Mouse (Mus musculus) CH12.LX (cell line): ENCODE results near the gene Rab3a. TPM values are rescaled to one million over a fixed set of nuclear protein-coding genes. Genes with fewer than 3 reads are reported as not detected.
A peak's percentile ranks its signal among the peaks of the same experiment; 100 is the strongest.

Experiments
- DNase-seq: peaks from one replicate; pipeline ENCODE4 v3.0.0-alpha.2; 2013; ENCODE audit errors: extremely low read depth
- H3K27ac ChIP-seq: 2 replicates; pipeline ENCODE4 v1.5.1; 2012; ENCODE audit warnings: low read depth, mild to moderate bottlenecking, control low read depth, moderate library complexity; ENCODE audit not compliant: insufficient read depth
- H3K27me3 ChIP-seq: replicated peaks from 2 replicates; pipeline ENCODE3; 2012; ENCODE audit warnings: inconsistent platforms
- H3K36me3 ChIP-seq, 2 experiments: replicated peaks in 1 of 2; 2 replicates each; pipeline versions ENCODE3 to v1.6.1; 2012; ENCODE audit warnings: inconsistent platforms in 1 of 2, low read length in 1 of 2, mild to moderate bottlenecking in 1 of 2, mixed read lengths in 1 of 2, moderate library complexity in 1 of 2; ENCODE audit not compliant: control insufficient read depth in 1 of 2, insufficient read depth in 1 of 2
- H3K4me1 ChIP-seq, 2 experiments: 2 replicates each; pipeline ENCODE4 v1.6.1; 2012; ENCODE audit warnings: inconsistent platforms in 1 of 2, moderate library complexity in 1 of 2; ENCODE audit not compliant: insufficient read depth in 2 of 2, control insufficient read depth in 1 of 2
- H3K4me2 ChIP-seq: 2 replicates; pipeline ENCODE4 v1.6.1; 2012; ENCODE audit warnings: low read depth, mild to moderate bottlenecking, control low read depth; ENCODE audit not compliant: poor library complexity, insufficient read depth, severe bottlenecking
- H3K4me3 ChIP-seq, 3 experiments: fragments of 150-350 bp in 1 of 3; sonication (generic) in 1 of 3; replicated peaks in 1 of 3; 2 replicates each; pipeline versions ENCODE3 to v1.5.1; 2011 to 2012; ENCODE audit warnings: low read depth in 2 of 3, low read length in 2 of 3, mild to moderate bottlenecking in 2 of 3, moderate library complexity in 2 of 3, control low read depth in 1 of 3, improper control_type of control experiment in 1 of 3, inconsistent platforms in 1 of 3, mixed read lengths in 1 of 3; ENCODE audit not compliant: poor library complexity in 1 of 3
- H3K79me2 ChIP-seq: replicated peaks from 2 replicates; pipeline ENCODE4 v1.6.1; 2012; ENCODE audit warnings: mild to moderate bottlenecking, moderate library complexity; ENCODE audit not compliant: control insufficient read depth, poor library complexity, insufficient read depth, severe bottlenecking; ENCODE audit errors: extremely low read depth
- H3K9ac ChIP-seq: 2 replicates; pipeline ENCODE4 v1.6.1; 2012; ENCODE audit warnings: low read depth, mild to moderate bottlenecking, control low read depth, moderate library complexity; ENCODE audit not compliant: insufficient read depth
- H3K9me3 ChIP-seq: replicated peaks from 2 replicates; pipeline ENCODE3; 2012; ENCODE audit warnings: low read length, inconsistent platforms, mixed read lengths
- CHD1 ChIP-seq: IDR thresholded peaks from 2 replicates; pipeline ENCODE4 v1.6.1; 2012; ENCODE audit warnings: low read depth, low read length, improper control_type of control experiment, inconsistent platforms
- CTCF ChIP-seq, 2 experiments: IDR thresholded peaks in 1 of 2; conservative IDR thresholded peaks in 1 of 2; 2 replicates each; pipeline ENCODE4 v1.5.1; 2011 to 2012; ENCODE audit warnings: low read depth in 2 of 2, low read length in 2 of 2, improper control_type of control experiment in 1 of 2, inconsistent platforms in 1 of 2, mild to moderate bottlenecking in 1 of 2, moderate library complexity in 1 of 2
- ELF1 ChIP-seq: IDR thresholded peaks from 2 replicates; pipeline ENCODE4 v1.6.1; 2014; ENCODE audit warnings: low read depth, mild to moderate bottlenecking, inconsistent platforms, low read length, improper control_type of control experiment
- ETS1 ChIP-seq: conservative IDR thresholded peaks from 2 replicates; pipeline ENCODE4 v1.6.1; 2012; ENCODE audit warnings: low read depth, mild to moderate bottlenecking, inconsistent platforms, low read length, improper control_type of control experiment, moderate library complexity
- GABPA ChIP-seq: IDR thresholded peaks from 2 replicates; pipeline ENCODE4 v1.6.1; 2012; ENCODE audit warnings: low read depth, low read length, improper control_type of control experiment, inconsistent platforms; ENCODE audit not compliant: insufficient replicate concordance
- HCFC1 ChIP-seq: IDR thresholded peaks from 2 replicates; pipeline ENCODE4 v1.6.1; 2012; ENCODE audit warnings: low read depth, mild to moderate bottlenecking, inconsistent platforms, low read length, improper control_type of control experiment
- IRF4 ChIP-seq: IDR thresholded peaks from 2 replicates; pipeline ENCODE4 v1.6.1; 2014; ENCODE audit warnings: low read depth, mild to moderate bottlenecking, inconsistent platforms, low read length, improper control_type of control experiment
- KAT2A ChIP-seq: IDR thresholded peaks from 2 replicates; pipeline ENCODE4 v1.6.1; 2012; ENCODE audit warnings: low read length, improper control_type of control experiment, inconsistent platforms; ENCODE audit not compliant: insufficient replicate concordance
- MAFK ChIP-seq: IDR thresholded peaks from 2 replicates; pipeline ENCODE4 v1.6.1; 2011; ENCODE audit warnings: low read length, improper control_type of control experiment; ENCODE audit not compliant: insufficient replicate concordance
- MAZ ChIP-seq: IDR thresholded peaks from 2 replicates; pipeline ENCODE4 v1.6.1; 2012; ENCODE audit warnings: low read depth, mild to moderate bottlenecking, inconsistent platforms, low read length, improper control_type of control experiment, moderate library complexity
- MYC ChIP-seq: IDR thresholded peaks from 2 replicates; pipeline ENCODE4 v1.6.1; 2011; ENCODE audit warnings: low read depth, mild to moderate bottlenecking, improper control_type of control experiment, low read length
- NELFE ChIP-seq: IDR thresholded peaks from 2 replicates; pipeline ENCODE4 v1.6.1; 2011; ENCODE audit warnings: low read depth, low read length, improper control_type of control experiment
- NRF1 ChIP-seq: IDR thresholded peaks from 2 replicates; pipeline ENCODE4 v1.6.1; 2014; ENCODE audit warnings: low read depth, mild to moderate bottlenecking, inconsistent platforms, low read length, improper control_type of control experiment, moderate library complexity
- POLR2AphosphoS2 ChIP-seq: IDR thresholded peaks from 2 replicates; pipeline ENCODE4 v1.6.1; 2011; ENCODE audit warnings: low read depth, low read length, improper control_type of control experiment
- RAD21 ChIP-seq: IDR thresholded peaks from 2 replicates; pipeline ENCODE4 v1.6.1; 2011; ENCODE audit warnings: low read depth, mild to moderate bottlenecking, low read length, improper control_type of control experiment, moderate library complexity
- SIN3A ChIP-seq: IDR thresholded peaks from 2 replicates; pipeline ENCODE4 v1.6.1; 2012; ENCODE audit warnings: low read length, improper control_type of control experiment, inconsistent platforms
- SMC3 ChIP-seq: IDR thresholded peaks from 2 replicates; pipeline ENCODE4 v1.6.1; 2011; ENCODE audit warnings: low read depth, low read length, improper control_type of control experiment
- USF1 ChIP-seq: IDR thresholded peaks from 2 replicates; pipeline ENCODE4 v1.6.1; 2014; ENCODE audit warnings: low read depth, mild to moderate bottlenecking, inconsistent platforms, low read length, improper control_type of control experiment
- USF2 ChIP-seq: conservative IDR thresholded peaks from 2 replicates; pipeline ENCODE4 v1.6.1; 2011; ENCODE audit warnings: low read depth, low read length, improper control_type of control experiment
- ZNF384 ChIP-seq: IDR thresholded peaks from 2 replicates; pipeline ENCODE4 v1.6.1; 2012; ENCODE audit warnings: low read depth, low read length, improper control_type of control experiment, inconsistent platforms
- dilution Hi-C: fragments of 300-500 bp; cut with MboI; formaldehyde crosslinking; loops from 2 replicates; pipeline ENCODE4 v1.14.3; 2020; ENCODE audit warnings: low sequenced_read_pairs; ENCODE audit not compliant: extremely low pct_unique_long_range_greater_than_20kb, extremely low pct_ligation_motif_present
- in situ Hi-C: fragments of 300-500 bp; cut with MboI; formaldehyde crosslinking; loops from 3 replicates; pipeline ENCODE4 v1.14.3; 2019; ENCODE audit warnings: low sequenced_read_pairs, low pct_ligation_motif_present, low pct_unique_long_range_greater_than_20kb, mixed read lengths
- polyA plus RNA-seq: library from polyadenylated mRNA; unstranded; fragments of >175 nt; gene quantifications from 2 replicates; pipeline ENCODE4 v1.2.1, GENCODE M21; 2012; ENCODE audit warnings: low read depth; ENCODE audit not compliant: insufficient read length
- total RNA-seq, 2 experiments: library from RNA; depleted of rRNA; stranded (reverse); fragments of 300-350 nt in 1 of 2; fragments of >200 nt in 1 of 2; gene quantifications; 2 replicates each; pipeline ENCODE4 v1.2.3; 2012 to 2014

The Rab3a gene
- total and polyA plus RNA-seq, 3 experiments: 0.87 to 1.9 (median 0.99) TPM

DNA sequence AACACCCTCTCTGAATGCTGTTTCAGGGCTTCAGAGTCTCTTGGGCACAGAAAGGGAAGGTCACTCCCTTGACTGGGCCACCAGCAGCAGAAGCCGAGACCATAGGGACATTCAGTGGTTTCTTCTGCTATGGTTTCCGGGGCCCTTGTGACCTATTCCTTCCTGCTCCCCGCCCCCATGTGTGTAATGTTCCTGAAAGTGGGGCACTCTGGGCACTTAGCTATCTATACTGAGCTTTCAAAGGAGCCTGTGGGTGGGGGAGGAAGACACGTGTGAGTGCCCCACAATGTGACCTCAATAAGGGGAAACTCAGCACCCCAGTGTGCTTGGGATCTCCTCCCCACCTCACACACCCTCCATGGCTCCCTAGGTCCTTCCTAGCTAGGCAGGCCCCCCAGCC is 52.1 kb downstream of the Rab3a start (continued):
- peak; percentile 68; the same call in 1 of the 2 replicates for TF ChIP-seq ELF1
- TF ChIP-seq HCFC1: peak; percentile 55
- peak; percentile 37; the same call in 1 of the 2 replicates for TF ChIP-seq ETS1
- TF ChIP-seq IRF4: peak; percentile 60; the same call in 1 of the 2 replicates
- peak; percentile 68; the same call in 1 of the 2 replicates for TF ChIP-seq MAZ
- TF ChIP-seq CHD1: no peak
- no peak for TF ChIP-seq GABPA
- no peak for TF ChIP-seq POLR2AphosphoS2
- no peak for TF ChIP-seq CTCF (conservative IDR thresholded peaks at IDR 0.05 in 1 of 2, IDR thresholded peaks at IDR 0.05 in 1 of 2; ENCODE audit: low read depth in 2 of 2, low read length in 2 of 2)
- TF ChIP-seq NELFE: no peak
- TF ChIP-seq SMC3: no peak
- no peak for TF ChIP-seq SIN3A
- TF ChIP-seq KAT2A: no peak
- TF ChIP-seq USF2: no peak
- TF ChIP-seq MYC: peak; percentile 69; the same call in 1 of the 2 replicates
- no peak for TF ChIP-seq ZNF384
- peak; percentile 34; the same call in 1 of the 2 replicates for TF ChIP-seq USF1

GRCm38 (mm10) chr8:70807304-70807703 is 52.8 kb downstream of the Rab3a start:
- dilution Hi-C loops: no loop called here
- DNase-seq: no peak
- Histone ChIP-seq H3K4me2 (no peak overlapping the region), H3K9me3 (no peaks in the 10 kb centered on the region), H3K9ac (no peak overlapping the region), H3K4me1 (peaks cover 30 to 75% of the 10 kb centered on the region in 2 experiments), H3K27me3 (peaks cover 1% of the 10 kb centered on the region), H3K36me3 (peaks cover 10 to 20% of the 10 kb centered on the region in 2 experiments), H3K79me2 (peaks cover 7% of the 10 kb centered on the region; the same call in 1 of the 2 replicates), H3K4me3 (peak overlapping the region in 1 of 3 experiments; percentile 19), H3K27ac (peak overlapping the region; percentile 87)
- no peak for TF ChIP-seq NRF1
- TF ChIP-seq MAFK: no peak
- TF ChIP-seq RAD21: no peak
- in situ Hi-C loops: no loop called here
